23 mouse cellular contexts compared by ENCODE assay signal in the genomic region with DNA sequence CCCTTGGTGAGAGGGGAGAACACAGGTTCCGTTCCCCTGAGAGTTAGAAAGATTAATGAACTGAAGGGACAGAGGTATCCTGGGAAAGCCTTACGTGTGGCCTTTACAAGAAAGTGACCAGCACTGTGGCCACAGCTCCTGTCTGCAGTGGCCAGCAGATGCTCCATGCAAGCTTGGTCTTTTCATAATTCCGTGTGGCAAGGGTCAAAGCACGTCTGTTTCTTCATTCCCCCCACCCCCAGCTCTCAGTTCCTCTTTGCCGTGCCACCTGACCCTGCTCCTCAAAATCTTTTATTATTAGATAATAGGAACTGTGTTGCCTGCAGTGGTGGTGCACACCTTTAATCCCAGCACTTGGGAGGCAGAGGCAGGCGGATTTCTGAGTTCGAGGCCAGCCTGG. TPM values are rescaled to one million over a fixed set of nuclear protein-coding genes. Genes with fewer than 3 reads are reported as not detected.
DNase-seq lines count a peak whose midpoint lies in the region; ATAC-seq and TF ChIP-seq lines count a peak whose summit lies in the region.
"Had no signal": no experiment of that assay in that cellular context is flagged by ENCODE, and none has a peak within 500 bp of the region (broad histone marks: within the 10 kb centered on the region; RNA-seq: fewer than 3 reads in every experiment).

No protein-coding gene starts in this region.

- DNase-seq in lung, postnatal 0 days (ENCODE audit: low spot score), result peak; percentile 36
- no peak for DNase-seq in lung, postnatal 10 days
- DNase-seq in MEL (ENCODE audit: low read depth, low spot score), result no peak
- DNase-seq in urinary bladder, postnatal 36 days (ENCODE audit: low spot score in 2 of 2), result no peak
- no peak for DNase-seq in forebrain, postnatal 0 days
- no peak for DNase-seq in kidney, postnatal 10 days
- DNase-seq: adrenal gland, postnatal 36 days; cerebellum, adult 8-10 months; kidney, adult 8-10 months; kidney, postnatal 25 days; layer of hippocampus, adult 9-11 months; lung, adult 2 months; midbrain, embryonic 14.5 days; right cerebral cortex, postnatal 14 days; thymus, adult 18-20 months had no signal

- WGBS in lung, postnatal 0 days, result 86% methylated on average over 7 of the region's 7 CpGs
- WGBS in small intestine, adult 2 months, result 90% methylated on average over 7 of the region's 7 CpGs
- WGBS in forebrain, postnatal 0 days, result 91% methylated on average over 7 of the region's 7 CpGs

- ATAC-seq in lung, postnatal 0 days, result no peak
- peak; percentile 59 for ATAC-seq in granulocyte monocyte progenitor cell, adult 5-6 weeks (replicated peaks; ENCODE audit: poor library complexity, severe bottlenecking)
- no peak for ATAC-seq in forebrain, postnatal 0 days

- no peaks in the 10 kb centered on the region for H3K36me3 ChIP-seq in lung, postnatal 0 days (ENCODE audit: insufficient read depth, low read length)
- H3K36me3 ChIP-seq in MEL (ENCODE audit: control insufficient read depth in 1 of 2, insufficient read depth in 2 of 2, low read length in 2 of 2), result no peaks in the 10 kb centered on the region; a peak in 1 of 4 replicates
- H3K36me3 ChIP-seq in small intestine, adult 2 months (ENCODE audit: control insufficient read depth, insufficient read depth, low read length), result no peaks in the 10 kb centered on the region
- H3K36me3 ChIP-seq in forebrain, postnatal 0 days (ENCODE audit: insufficient read depth), result no peaks in the 10 kb centered on the region
- H3K36me3 ChIP-seq: embryonic facial prominence, embryonic 10.5 days; forebrain, embryonic 12.5 days; hindbrain, embryonic 12.5 days; limb, embryonic 12.5 days; neural tube, embryonic 15.5 days had no signal

- H3K4me1 ChIP-seq in lung, postnatal 0 days (ENCODE audit: insufficient read depth, low read depth, low read length), result no peaks in the 10 kb centered on the region
- H3K4me1 ChIP-seq in MEL (ENCODE audit: control insufficient read depth in 1 of 2, insufficient read depth in 2 of 2, low read length in 2 of 2), result 0 out of 4 replicates have a peak, but pooled peaks cover 0 to 6% of the 10 kb centered on the region in 2 experiments
- peaks cover 4% of the 10 kb centered on the region for H3K4me1 ChIP-seq in small intestine, adult 2 months (ENCODE audit: control insufficient read depth, insufficient read depth, insufficient read length, low read length)
- no peaks in the 10 kb centered on the region for H3K4me1 ChIP-seq in forebrain, postnatal 0 days (ENCODE audit: insufficient read depth)

- no peak overlapping the region for H3K27ac ChIP-seq in lung, postnatal 0 days (ENCODE audit: low read length)
- no peak overlapping the region for H3K27ac ChIP-seq in MEL (ENCODE audit: control insufficient read depth, low read depth, low read length)
- H3K27ac ChIP-seq in small intestine, adult 2 months (ENCODE audit: insufficient read depth, low read depth, low read length), result peak overlapping the region; percentile 61
- H3K27ac ChIP-seq in forebrain, postnatal 0 days (ENCODE audit: low read depth, low read length), result no peak overlapping the region
- H3K27ac ChIP-seq: embryonic facial prominence, embryonic 10.5 days; forebrain, embryonic 12.5 days; hindbrain, embryonic 12.5 days; limb, embryonic 12.5 days; neural tube, embryonic 15.5 days had no signal

- no peak overlapping the region for H3K4me2 ChIP-seq in lung, postnatal 0 days (replicated peaks; ENCODE audit: low read depth, low read length)
- H3K4me2 ChIP-seq in forebrain, postnatal 0 days (ENCODE audit: low read depth), result no peak overlapping the region

- no peak for TF ChIP-seq EP300 in lung, postnatal 0 days (IDR thresholded peaks at IDR 0.05)
- TF ChIP-seq EP300 in MEL (IDR thresholded peaks at IDR 0.05; ENCODE audit: low read depth in 1 of 2, low read length in 2 of 2), result no peak

- TF ChIP-seq RAD21 in MEL (IDR thresholded peaks at IDR 0.05; ENCODE audit: low read depth, low read length), result no peak

- H3K79me2 ChIP-seq in MEL (ENCODE audit: control insufficient read depth, insufficient read depth, low read length, poor library complexity), result no peaks in the 10 kb centered on the region

- no peak for TF ChIP-seq POLR2A in MEL (IDR thresholded peaks at IDR 0.05; ENCODE audit: control insufficient read depth in 1 of 2, insufficient read depth in 1 of 2, low read depth in 1 of 2, low read length in 2 of 2, poor library complexity in 1 of 2)
- TF ChIP-seq POLR2A in small intestine, adult 2 months (IDR thresholded peaks at IDR 0.05; ENCODE audit: low read depth, low read length), result no peak

- H3K9ac ChIP-seq in lung, postnatal 0 days (replicated peaks; ENCODE audit: low read depth), result no peak overlapping the region
- H3K9ac ChIP-seq in MEL (ENCODE audit: control insufficient read depth, low read depth, low read length, poor library complexity, severe bottlenecking), result no peak overlapping the region
- H3K9ac ChIP-seq in forebrain, postnatal 0 days, result no peak overlapping the region
- H3K9ac ChIP-seq: forebrain, embryonic 12.5 days; hindbrain, embryonic 12.5 days; neural tube, embryonic 15.5 days had no signal

- no peak overlapping the region for H3K4me3 ChIP-seq in lung, postnatal 0 days (ENCODE audit: low read depth, low read length)
- H3K4me3 ChIP-seq in MEL (ENCODE audit: control insufficient read depth in 1 of 2, insufficient read depth in 1 of 2, low read depth in 2 of 2, low read length in 2 of 2), result no peak overlapping the region
- H3K4me3 ChIP-seq in small intestine, adult 2 months (ENCODE audit: low read depth, low read length), result peak overlapping the region; percentile 27; the same call in 1 of the 2 replicates
- H3K4me3 ChIP-seq in forebrain, postnatal 0 days (ENCODE audit: low read depth, low read length), result no peak overlapping the region
- H3K4me3 ChIP-seq: hindbrain, embryonic 12.5 days had no signal

- no peak for TF ChIP-seq CTCF in lung, postnatal 0 days (IDR thresholded peaks at IDR 0.05)
- no peak for TF ChIP-seq CTCF in MEL (IDR thresholded peaks at IDR 0.05 in 2 of 3, conservative IDR thresholded peaks at IDR 0.05 in 1 of 3; ENCODE audit: control insufficient read depth in 1 of 3, insufficient read depth in 1 of 3, low read depth in 2 of 3, low read length in 3 of 3, poor library complexity in 1 of 3, severe bottlenecking in 1 of 3)
- no peak for TF ChIP-seq CTCF in small intestine, adult 2 months (IDR thresholded peaks at IDR 0.05; ENCODE audit: extremely low read depth, insufficient read length, insufficient replicate concordance, low read depth, low read length)
- TF ChIP-seq CTCF in forebrain, postnatal 0 days (IDR thresholded peaks at IDR 0.05; ENCODE audit: low read depth), result no peak

- H3K27me3 ChIP-seq in lung, postnatal 0 days (replicated peaks; ENCODE audit: insufficient read depth, low read length), result no peaks in the 10 kb centered on the region
- no peaks in the 10 kb centered on the region; a peak in 1 of 4 replicates for H3K27me3 ChIP-seq in MEL (ENCODE audit: control insufficient read depth in 1 of 2, insufficient read depth in 2 of 2, low read length in 2 of 2)
- H3K27me3 ChIP-seq in small intestine, adult 2 months (ENCODE audit: control insufficient read depth, insufficient read depth, low read length), result no peaks in the 10 kb centered on the region
- H3K27me3 ChIP-seq in forebrain, postnatal 0 days (ENCODE audit: insufficient read depth, low read length), result no peaks in the 10 kb centered on the region
- H3K27me3 ChIP-seq: forebrain, embryonic 12.5 days had no signal

- no peaks in the 10 kb centered on the region for H3K9me3 ChIP-seq in lung, postnatal 0 days (ENCODE audit: low read length)
- no peaks in the 10 kb centered on the region for H3K9me3 ChIP-seq in MEL (replicated peaks; ENCODE audit: insufficient read depth, low read length)
- no peaks in the 10 kb centered on the region for H3K9me3 ChIP-seq in forebrain, postnatal 0 days (ENCODE audit: low read length)
- H3K9me3 ChIP-seq: embryonic facial prominence, embryonic 10.5 days; forebrain, embryonic 12.5 days; hindbrain, embryonic 12.5 days; limb, embryonic 12.5 days; megakaryocyte, embryonic 14.5 days; neural tube, embryonic 15.5 days had no signal

TF ChIP-seq in MEL, 35 proteins besides CTCF, POLR2A, EP300 and RAD21:
- TF ChIP-seq USF1 (IDR thresholded peaks at IDR 0.05; ENCODE audit: low read depth, low read length), result peak; percentile 62
- TF ChIP-seq SMC3 (IDR thresholded peaks at IDR 0.05; ENCODE audit: low read depth, low read length), result no peak

RNA-seq across cellular contexts. Expression of gene Rubcnl, which starts 1.4 kb away (rescaled TPM):
- polyA plus RNA-seq in lung, postnatal 0 days (2015; fragmentation: Nextera tagmentation; extraction: Ambion mirVana), result 0.27 TPM in 2 replicates
- 0.04 and 0.13 TPM in 2 replicates for total RNA-seq in MEL (2012; rRNA removed)
- polyA plus RNA-seq in MEL (2012; ENCODE audit: insufficient read depth in 1 of 2, insufficient read length in 2 of 2, low read depth in 1 of 2, low replicate concordance in 2 of 2, missing spikeins in 1 of 2), result under 1 TPM in 1 of 2 experiments, not detected in 1; 0.06 TPM
- total RNA-seq in granulocyte monocyte progenitor cell, adult 5-6 weeks (2014; fragmentation: Nextera tagmentation), result 3.1 and 4.6 TPM in 2 replicates
- 0.93 and 3.1 TPM in 2 replicates for total RNA-seq in granulocyte monocyte progenitor cell, adult 5-6 weeks (2017)
- polyA plus RNA-seq in small intestine, adult 2 months (2012; rRNA removed), result 0.37 and 0.91 TPM in 2 replicates
- total RNA-seq in forebrain, postnatal 0 days (2014; rRNA removed), result 0.05 and 0.54 TPM in 2 replicates
- polyA plus RNA-seq in forebrain, postnatal 0 days (2015; fragmentation: Nextera tagmentation; extraction: Ambion mirVana), result 0.09 and 0.17 TPM in 2 replicates
